In the genomic region with DNA sequence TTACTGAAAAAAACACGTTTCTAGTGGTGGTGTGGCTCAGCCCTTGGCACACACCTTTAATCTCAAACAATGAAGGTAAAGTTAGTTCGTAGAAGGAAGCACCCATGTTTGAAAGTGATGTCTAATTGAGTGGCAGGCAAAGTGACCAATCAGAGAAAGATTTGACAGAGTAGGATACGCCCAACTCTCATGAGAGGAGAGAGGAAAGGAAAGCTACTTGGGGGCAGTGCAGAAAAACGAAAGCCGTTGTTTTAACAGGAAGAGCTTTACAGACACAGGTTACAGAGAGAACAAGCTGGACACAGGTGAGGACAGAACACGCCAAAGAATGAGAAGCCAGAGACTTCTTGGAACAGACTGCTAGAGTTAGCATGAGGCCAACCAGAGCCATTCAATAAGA, we compare ENCODE assay signal across 29 mouse cellular contexts. TPM values are rescaled to one million over a fixed set of nuclear protein-coding genes. Genes with fewer than 3 reads are reported as not detected.
DNase-seq lines count a peak whose midpoint lies in the region; ATAC-seq and TF ChIP-seq lines count a peak whose summit lies in the region.
"Had no signal": no experiment of that assay in that cellular context is flagged by ENCODE, and none has a peak within 500 bp of the region (broad histone marks: within the 10 kb centered on the region; RNA-seq: fewer than 3 reads in every experiment).

No protein-coding gene starts in this region.

- H3K9ac ChIP-seq in midbrain, embryonic 11.5 days (ENCODE audit: low read length) = no peak overlapping the region
- no peak overlapping the region for H3K9ac ChIP-seq in midbrain, embryonic 15.5 days

- ATAC-seq in midbrain, embryonic 11.5 days (ENCODE audit: low FRiP score) = no peak
- no peak for ATAC-seq in midbrain, embryonic 15.5 days (replicated peaks)
- ATAC-seq: activated CD4-positive, CD25-positive, alpha-beta regulatory T cell, adult 4 months; CD4-positive, CD25-positive, alpha-beta regulatory T cell, adult 4 months; Patski had no signal

- H3K27me3 ChIP-seq in midbrain, embryonic 11.5 days (ENCODE audit: control insufficient read depth, insufficient read depth, low read length) = no peaks in the 10 kb centered on the region
- H3K27me3 ChIP-seq in midbrain, embryonic 15.5 days (replicated peaks) = no peaks in the 10 kb centered on the region
- H3K27me3 ChIP-seq: CH12.LX, Patski had no signal

- H3K9me3 ChIP-seq in midbrain, embryonic 11.5 days (ENCODE audit: control insufficient read depth, low read length) = no peaks in the 10 kb centered on the region
- no peaks in the 10 kb centered on the region for H3K9me3 ChIP-seq in midbrain, embryonic 15.5 days
- H3K9me3 ChIP-seq: G1E had no signal

- peak overlapping the region; percentile 91; the same call in 1 of the 2 replicates for H3K27ac ChIP-seq in gastrocnemius, adult 2 months
- H3K27ac ChIP-seq in midbrain, embryonic 11.5 days (ENCODE audit: low read depth, low read length) = no peak overlapping the region
- H3K27ac ChIP-seq in midbrain, embryonic 15.5 days = no peak overlapping the region

- TF ChIP-seq CTCF in gastrocnemius, adult 2 months (IDR thresholded peaks at IDR 0.05) = no peak

- DNase-seq in gastrocnemius, adult 2 months = no peak
- no peak for DNase-seq in gastrocnemius, postnatal 10 days
- DNase-seq in midbrain, embryonic 11.5 days (ENCODE audit: low spot score, missing footprints) = peak; percentile 81
- DNase-seq in R1 (ENCODE audit: low read depth, low spot score) (peak; percentile 56), ZHBTc4 (ENCODE audit: low read depth, low spot score) (peak; percentile 31)
- no peak for DNase-seq in left cerebral cortex, postnatal 4 days
- DNase-seq in spleen, postnatal 4 days (ENCODE audit: low spot score in 2 of 2) = no peak
- DNase-seq: adrenal gland, adult 2 months; adrenal gland, adult 8-10 months; adrenal gland, postnatal 10 days; adrenal gland, postnatal 14 days; adrenal gland, postnatal 25 days; adrenal gland, postnatal 36 days; B cell, adult 2 months; cerebellum, adult 11 months; cerebellum, adult 11-12 months; cerebellum, adult 18-20 months; cerebellum, adult 2 months had no signal

- intact Hi-C loops in gastrocnemius, adult 2 months (cut with DNase I) = no loop called here
- intact Hi-C loops in left cerebral cortex, postnatal 4 days (cut with DNase I) = no loop called here

- H3K4me2 ChIP-seq in midbrain, embryonic 11.5 days = no peak overlapping the region
- H3K4me2 ChIP-seq in midbrain, embryonic 15.5 days = no peak overlapping the region

- WGBS in midbrain, embryonic 11.5 days = 91% methylated on average over 6 of the region's 6 CpGs
- 95% methylated on average over 6 of the region's 6 CpGs for WGBS in midbrain, embryonic 15.5 days

- H3K4me3 ChIP-seq in gastrocnemius, adult 2 months = no peak overlapping the region
- H3K4me3 ChIP-seq in midbrain, embryonic 11.5 days (ENCODE audit: low read depth, low read length) = no peak overlapping the region
- no peak overlapping the region for H3K4me3 ChIP-seq in midbrain, embryonic 15.5 days

- H3K36me3 ChIP-seq in midbrain, embryonic 11.5 days (ENCODE audit: control insufficient read depth, insufficient read depth, low read length) = peaks cover 64% of the 10 kb centered on the region
- peaks cover 44% of the 10 kb centered on the region for H3K36me3 ChIP-seq in midbrain, embryonic 15.5 days (replicated peaks)

- no peaks in the 10 kb centered on the region for H3K4me1 ChIP-seq in midbrain, embryonic 11.5 days (ENCODE audit: control insufficient read depth, insufficient read depth, low read length)
- no peaks in the 10 kb centered on the region for H3K4me1 ChIP-seq in midbrain, embryonic 15.5 days

RNA-seq across cellular contexts. Expression of a gene that starts 9.9 kb away (rescaled TPM):
- 10 to 100 TPM; 13.8 to 19.2 TPM for total RNA-seq in gastrocnemius, adult 2 months (2021)
- total RNA-seq in gastrocnemius, postnatal 10 days (2021) = 10 to 100 TPM; 19.5 to 23.2 TPM
- polyA plus RNA-seq in midbrain, embryonic 11.5 days (2014; fragmentation: Nextera tagmentation; extraction: Ambion mirVana) = 63.0 and 68.3 TPM in 2 replicates
- polyA plus RNA-seq in midbrain, embryonic 15.5 days (2015; fragmentation: Nextera tagmentation; extraction: Ambion mirVana) = 80.2 and 86.5 TPM in 2 replicates
- 10 to 100 TPM; 30.4 to 30.6 TPM for total RNA-seq in left cerebral cortex, postnatal 4 days (2021)

RNA-seq across cellular contexts. Expression of a gene that starts 23.8 kb away (rescaled TPM):
- total RNA-seq in gastrocnemius, adult 2 months (2021) = 1,000 to 10,000 TPM in 1 of 2 experiments, 100 to 1,000 TPM in 1; 882 to 1,223 TPM
- total RNA-seq in gastrocnemius, postnatal 10 days (2021) = 100 to 1,000 TPM; 954 to 962 TPM
- polyA plus RNA-seq in midbrain, embryonic 11.5 days (2014; fragmentation: Nextera tagmentation; extraction: Ambion mirVana) = 277 and 282 TPM in 2 replicates
- polyA plus RNA-seq in midbrain, embryonic 15.5 days (2015; fragmentation: Nextera tagmentation; extraction: Ambion mirVana) = 245 and 254 TPM in 2 replicates
- total RNA-seq in left cerebral cortex, postnatal 4 days (2021) = 100 to 1,000 TPM; 317 to 394 TPM

RNA-seq across cellular contexts. Expression of a gene that starts 36.9 kb away (rescaled TPM):
- total RNA-seq in gastrocnemius, adult 2 months (2021) = 10 to 100 TPM; 33.4 to 38.7 TPM
- 10 to 100 TPM; 47.2 to 55.3 TPM for total RNA-seq in gastrocnemius, postnatal 10 days (2021)
- 273 and 283 TPM in 2 replicates for polyA plus RNA-seq in midbrain, embryonic 11.5 days (2014; fragmentation: Nextera tagmentation; extraction: Ambion mirVana)
- 169 and 180 TPM in 2 replicates for polyA plus RNA-seq in midbrain, embryonic 15.5 days (2015; fragmentation: Nextera tagmentation; extraction: Ambion mirVana)
- 10 to 100 TPM; 83.1 to 84.0 TPM for total RNA-seq in left cerebral cortex, postnatal 4 days (2021)

RNA-seq across cellular contexts. Expression of a gene that starts 44.5 kb away (rescaled TPM):
- not detected for total RNA-seq in gastrocnemius, adult 2 months (2021)
- total RNA-seq in gastrocnemius, postnatal 10 days (2021) = not detected
- polyA plus RNA-seq in midbrain, embryonic 11.5 days (2014; fragmentation: Nextera tagmentation; extraction: Ambion mirVana) = 0.44 TPM in 1 of 2 replicates, not detected in the other
- 0.72 TPM in 1 of 2 replicates, not detected in the other for polyA plus RNA-seq in midbrain, embryonic 15.5 days (2015; fragmentation: Nextera tagmentation; extraction: Ambion mirVana)
- not detected for total RNA-seq in left cerebral cortex, postnatal 4 days (2021)
- total RNA-seq: adrenal gland, adult 18-20 months; adrenal gland, adult 2 months; adrenal gland, adult 8-10 months; adrenal gland, postnatal 10 days; adrenal gland, postnatal 14 days; adrenal gland, postnatal 25 days; adrenal gland, postnatal 36 days; adrenal gland, postnatal 4 days; CH12.LX; ES-E14; G1E; MEL had no signal
- polyA plus RNA-seq: activated CD4-positive, CD25-positive, alpha-beta regulatory T cell, adult 4 months; adrenal gland, adult 2 months; brain, embryonic 14.5 days; cerebellum, adult 2 months; G1E had no signal

Comparison
In these comparisons a context has a peak if more than half of its experiments do, and no peak if none do; other contexts are left out.
1. DNase-seq: peak in midbrain, embryonic 11.5 days (single experiment), R1 (single experiment) and ZHBTc4 (single experiment); none in gastrocnemius, adult 2 months (single experiment), gastrocnemius, postnatal 10 days (single experiment), left cerebral cortex, postnatal 4 days (single experiment) and spleen, postnatal 4 days (0 of 2).